8 mouse cellular contexts compared by ENCODE assay signal in the genomic region with DNA sequence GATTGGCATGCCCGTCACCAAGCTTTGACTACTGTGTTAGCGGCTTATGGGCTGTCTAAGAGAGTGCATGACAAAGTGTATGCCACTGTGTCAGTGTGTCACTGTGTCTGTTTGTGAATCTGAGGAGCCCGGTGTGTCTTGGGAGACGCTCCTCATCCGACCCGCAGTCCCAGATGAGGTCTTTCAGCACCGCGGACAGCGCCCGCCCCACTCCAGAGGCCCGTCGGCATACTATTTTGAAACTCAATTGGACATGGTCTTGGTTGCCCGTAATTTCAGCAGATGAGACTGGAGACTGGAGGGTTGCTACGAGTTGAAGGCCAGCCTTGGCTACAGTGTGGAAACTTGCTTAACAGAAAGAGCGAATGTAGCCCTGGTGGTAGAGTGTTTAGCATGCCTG. TPM values are rescaled to one million over a fixed set of nuclear protein-coding genes. Genes with fewer than 3 reads are reported as not detected.
DNase-seq lines count a peak whose midpoint lies in the region; ATAC-seq and TF ChIP-seq lines count a peak whose summit lies in the region.

No protein-coding gene starts in this region.

- no peaks in the 10 kb centered on the region for H3K36me3 ChIP-seq in heart, postnatal 0 days (replicated peaks; ENCODE audit: control insufficient read depth, insufficient read depth, low read length)
- H3K36me3 ChIP-seq in liver, postnatal 0 days (replicated peaks; ENCODE audit: insufficient read depth, low read length) = no peaks in the 10 kb centered on the region

- peak; percentile 25 for DNase-seq in heart, postnatal 0 days (ENCODE audit: low spot score)
- DNase-seq in heart, postnatal 25 days (ENCODE audit: low spot score) = no peak
- peak; percentile 18 for DNase-seq in 3T3-L1 (ENCODE audit: low read depth, low spot score)
- DNase-seq in adrenal gland, adult 2 months = peak; percentile 57
- peak; percentile 69 for DNase-seq in gastrocnemius, postnatal 14 days
- peak; percentile 73 for DNase-seq in liver, postnatal 0 days
- peak; percentile 90 for DNase-seq in testis, postnatal 10 days (ENCODE audit: low spot score)

- H3K9me3 ChIP-seq in heart, postnatal 0 days (replicated peaks; ENCODE audit: control insufficient read depth, low read length) = no peaks in the 10 kb centered on the region
- no peaks in the 10 kb centered on the region for H3K9me3 ChIP-seq in liver, postnatal 0 days (ENCODE audit: low read length)

- intact Hi-C loops in heart, postnatal 25 days (cut with DNase I) = loop anchor here (5.0 kb wide), 1 partner anchor 35 kb away; no protein-coding TSS in a partner anchor
- intact Hi-C loops in gastrocnemius, postnatal 14 days (cut with DNase I; ENCODE audit: low total_unique reads) = no loop called here

- TF ChIP-seq EP300 in heart, postnatal 0 days (IDR thresholded peaks at IDR 0.05; ENCODE audit: low read depth) = no peak
- TF ChIP-seq EP300 in liver, postnatal 0 days (IDR thresholded peaks at IDR 0.05; ENCODE audit: low read depth) = no peak

- H3K27me3 ChIP-seq in heart, postnatal 0 days (ENCODE audit: control insufficient read depth, insufficient read depth, low read length) = peaks cover 18% of the 10 kb centered on the region
- peaks cover 10% of the 10 kb centered on the region for H3K27me3 ChIP-seq in liver, postnatal 0 days (ENCODE audit: insufficient read depth, low read length)

- H3K27ac ChIP-seq in heart, postnatal 0 days (ENCODE audit: low read depth) = no peak overlapping the region
- H3K27ac ChIP-seq in liver, postnatal 0 days (ENCODE audit: low read depth) = no peak overlapping the region

- H3K4me1 ChIP-seq in heart, postnatal 0 days (ENCODE audit: control insufficient read depth, insufficient read depth) = no peaks in the 10 kb centered on the region
- no peaks in the 10 kb centered on the region for H3K4me1 ChIP-seq in liver, postnatal 0 days (ENCODE audit: insufficient read depth)

- 13% methylated on average over 15 of the region's 15 CpGs for WGBS in heart, postnatal 0 days
- 11% methylated on average over 15 of the region's 15 CpGs for WGBS in liver, postnatal 0 days (ENCODE audit: insufficient replicate concordance)

- H3K4me2 ChIP-seq in heart, postnatal 0 days (ENCODE audit: low read depth, low read length) = no peak overlapping the region
- H3K4me2 ChIP-seq in liver, postnatal 0 days (ENCODE audit: low read depth, low read length) = no peak overlapping the region

- H3K4me3 ChIP-seq in heart, postnatal 0 days (ENCODE audit: low read depth, low read length) = no peak overlapping the region
- H3K4me3 ChIP-seq in liver, postnatal 0 days (ENCODE audit: low read depth, low read length) = no peak overlapping the region

- no peak overlapping the region for H3K9ac ChIP-seq in heart, postnatal 0 days (replicated peaks; ENCODE audit: low read depth, low read length)
- H3K9ac ChIP-seq in liver, postnatal 0 days (replicated peaks) = no peak overlapping the region

- ATAC-seq in heart, postnatal 0 days (ENCODE audit: insufficient read depth, low read depth) = no peak
- no peak for ATAC-seq in liver, postnatal 0 days
- ATAC-seq in erythroblast, adult 5-6 weeks (replicated peaks; ENCODE audit: low FRiP score, poor library complexity, severe bottlenecking) = no peak

- TF ChIP-seq CTCF in heart, postnatal 0 days (IDR thresholded peaks at IDR 0.05; ENCODE audit: low read depth) = no peak
- no peak for TF ChIP-seq CTCF in liver, postnatal 0 days (IDR thresholded peaks at IDR 0.05; ENCODE audit: low read depth)

RNA-seq across cellular contexts. Expression of a gene that starts 18.0 kb away (rescaled TPM):
- total RNA-seq in heart, postnatal 0 days (2014; rRNA removed; ENCODE audit: low replicate concordance) = 0.57 and 1.2 TPM in 2 replicates
- 0.03 and 0.05 TPM in 2 replicates for polyA plus RNA-seq in heart, postnatal 0 days (2015; fragmentation: Nextera tagmentation; extraction: Ambion mirVana)
- total RNA-seq in heart, postnatal 25 days (2021) = under 1 TPM; 0.68 to 0.70 TPM
- total RNA-seq in adrenal gland, adult 2 months (2021) = 1 to 10 TPM; 2.0 to 2.6 TPM
- 2.7 and 3.1 TPM in 2 replicates for polyA plus RNA-seq in adrenal gland, adult 2 months (2012; rRNA removed)
- total RNA-seq in gastrocnemius, postnatal 14 days (2021) = under 1 TPM; 0.24 to 0.25 TPM
- polyA plus RNA-seq in liver, postnatal 0 days (2015; fragmentation: Nextera tagmentation; extraction: Ambion mirVana) = not detected in 2 replicates
- total RNA-seq in erythroblast, adult 5-6 weeks (2015; ENCODE audit: low replicate concordance) = not detected in 2 replicates
- total RNA-seq in erythroblast, adult 5-6 weeks (2017; ENCODE audit: low replicate concordance) = not detected in 2 replicates

RNA-seq across cellular contexts. Expression of a gene that starts 27.2 kb away (rescaled TPM):
- total RNA-seq in heart, postnatal 0 days (2014; rRNA removed; ENCODE audit: low replicate concordance) = 8.1 and 9.3 TPM in 2 replicates
- 7.7 and 9.1 TPM in 2 replicates for polyA plus RNA-seq in heart, postnatal 0 days (2015; fragmentation: Nextera tagmentation; extraction: Ambion mirVana)
- total RNA-seq in heart, postnatal 25 days (2021) = 1 to 10 TPM; 4.4 to 5.3 TPM
- 10 to 100 TPM; 11.5 to 13.8 TPM for total RNA-seq in adrenal gland, adult 2 months (2021)
- polyA plus RNA-seq in adrenal gland, adult 2 months (2012; rRNA removed) = 59.3 and 60.9 TPM in 2 replicates
- total RNA-seq in gastrocnemius, postnatal 14 days (2021) = 1 to 10 TPM; 2.5 to 3.1 TPM
- 1.9 and 2.0 TPM in 2 replicates for polyA plus RNA-seq in liver, postnatal 0 days (2015; fragmentation: Nextera tagmentation; extraction: Ambion mirVana)
- not detected in 2 replicates for total RNA-seq in erythroblast, adult 5-6 weeks (2015; ENCODE audit: low replicate concordance)
- 0.28 and 1.7 TPM in 2 replicates for total RNA-seq in erythroblast, adult 5-6 weeks (2017; ENCODE audit: low replicate concordance)

RNA-seq across cellular contexts. Expression of a gene that starts 27.9 kb away (rescaled TPM):
- total RNA-seq in heart, postnatal 0 days (2014; rRNA removed; ENCODE audit: low replicate concordance) = 40.1 and 45.1 TPM in 2 replicates
- polyA plus RNA-seq in heart, postnatal 0 days (2015; fragmentation: Nextera tagmentation; extraction: Ambion mirVana) = 26.2 and 27.1 TPM in 2 replicates
- 10 to 100 TPM; 22.9 to 24.3 TPM for total RNA-seq in heart, postnatal 25 days (2021)
- 10 to 100 TPM; 16.8 to 20.0 TPM for total RNA-seq in adrenal gland, adult 2 months (2021)
- polyA plus RNA-seq in adrenal gland, adult 2 months (2012; rRNA removed) = 27.0 and 31.0 TPM in 2 replicates
- 10 to 100 TPM; 12.2 to 14.4 TPM for total RNA-seq in gastrocnemius, postnatal 14 days (2021)
- 6.5 and 7.5 TPM in 2 replicates for polyA plus RNA-seq in liver, postnatal 0 days (2015; fragmentation: Nextera tagmentation; extraction: Ambion mirVana)
- total RNA-seq in erythroblast, adult 5-6 weeks (2015; ENCODE audit: low replicate concordance) = 2.3 and 2.5 TPM in 2 replicates
- 3.3 and 12.5 TPM in 2 replicates for total RNA-seq in erythroblast, adult 5-6 weeks (2017; ENCODE audit: low replicate concordance)

RNA-seq across cellular contexts. Expression of a gene that starts 49.4 kb away (rescaled TPM):
- 259 and 452 TPM in 2 replicates for total RNA-seq in heart, postnatal 0 days (2014; rRNA removed; ENCODE audit: low replicate concordance)
- 144 and 154 TPM in 2 replicates for polyA plus RNA-seq in heart, postnatal 0 days (2015; fragmentation: Nextera tagmentation; extraction: Ambion mirVana)
- 10 to 100 TPM; 82.8 to 83.3 TPM for total RNA-seq in heart, postnatal 25 days (2021)
- 100 to 1,000 TPM; 149 to 167 TPM for total RNA-seq in adrenal gland, adult 2 months (2021)
- polyA plus RNA-seq in adrenal gland, adult 2 months (2012; rRNA removed) = 316 and 381 TPM in 2 replicates
- total RNA-seq in gastrocnemius, postnatal 14 days (2021) = 100 to 1,000 TPM; 102 to 107 TPM
- 96.6 and 105 TPM in 2 replicates for polyA plus RNA-seq in liver, postnatal 0 days (2015; fragmentation: Nextera tagmentation; extraction: Ambion mirVana)
- total RNA-seq in erythroblast, adult 5-6 weeks (2015; ENCODE audit: low replicate concordance) = 106 and 149 TPM in 2 replicates
- 82.2 and 96.3 TPM in 2 replicates for total RNA-seq in erythroblast, adult 5-6 weeks (2017; ENCODE audit: low replicate concordance)
